Mouse (Mus musculus): ENCODE measurements around the gene Rph3al. TPM values are rescaled to one million over a fixed set of nuclear protein-coding genes. Genes with fewer than 3 reads are reported as not detected.

The Rph3al gene
- polyA plus RNA-seq, 1 experiment from 2014 or later, result 0.31 TPM

GRCm38 (mm10) chr11:75781919-75782318, 156.3 kb downstream of the Rph3al start:
- ATAC-seq (ENCODE audit: low read depth) (no peak), DNase-seq (no peak)
- WGBS (ENCODE audit: insufficient replicate concordance), result 19% methylated on average over 6 of the region's 6 CpGs
- no peak overlapping the region for H3K4me2 ChIP-seq
- H3K9ac ChIP-seq, result no peak overlapping the region
- H3K27me3 ChIP-seq, result no peaks in the 10 kb centered on the region
- H3K9me3 ChIP-seq (replicated peaks), result no peaks in the 10 kb centered on the region
- H3K36me3 ChIP-seq, result no peaks in the 10 kb centered on the region
- no peak overlapping the region for H3K4me3 ChIP-seq (replicated peaks)
- no peak overlapping the region for H3K27ac ChIP-seq
- H3K4me1 ChIP-seq (replicated peaks), result no peaks in the 10 kb centered on the region

Other genes starting within 250 kb of the Rph3al start
- 325 and 423 TPM in 2 replicates for gene Ywhae, start 205.6 kb downstream of the Rph3al start, polyA plus RNA-seq (2015; fragmentation: Nextera tagmentation; extraction: Ambion mirVana)
- gene Doc2b, start 142.4 kb downstream of the Rph3al start, polyA plus RNA-seq (2015; fragmentation: Nextera tagmentation; extraction: Ambion mirVana), result 0.05 and 0.06 TPM in 2 replicates
- gene 1700016K19Rik, start 61.5 kb upstream of the Rph3al start, polyA plus RNA-seq (2015; fragmentation: Nextera tagmentation; extraction: Ambion mirVana), result not detected in 2 replicates
- 3.0 and 3.1 TPM in 2 replicates for gene Rflnb, start 89.4 kb upstream of the Rph3al start, polyA plus RNA-seq (2015; fragmentation: Nextera tagmentation; extraction: Ambion mirVana)
- gene Vps53, start 241.2 kb upstream of the Rph3al start, polyA plus RNA-seq (2015; fragmentation: Nextera tagmentation; extraction: Ambion mirVana), result 17.2 and 19.8 TPM in 2 replicates
- 4.5 and 5.4 TPM in 2 replicates for gene Fam57a, start 241.2 kb upstream of the Rph3al start, polyA plus RNA-seq (2015; fragmentation: Nextera tagmentation; extraction: Ambion mirVana)